Mouse (Mus musculus): ENCODE measurements at regions not wholly inside any gene's neighbourhood (a gene's known extent, or its start where the extent isn't known, plus 50 kb on each side); places are given as distances from the start of the nearest gene placed in this dataset.

DNA sequence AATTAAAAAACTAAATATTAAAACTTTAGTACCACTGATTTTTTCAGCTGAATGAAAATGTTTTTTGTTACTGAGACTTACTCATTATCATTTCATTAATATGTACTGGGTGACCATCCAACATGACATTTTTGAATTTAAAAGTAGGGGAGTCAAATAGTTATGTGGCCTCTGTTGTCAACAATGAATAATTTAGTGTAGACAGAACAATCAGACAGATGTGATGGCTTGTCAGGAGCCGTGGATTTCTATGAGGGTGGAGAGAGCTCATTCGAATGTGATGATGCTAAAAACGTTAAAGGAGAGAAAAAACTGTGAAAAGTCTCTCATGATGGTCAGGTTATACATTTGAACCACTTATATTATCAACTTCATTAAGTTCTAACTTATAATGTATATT lies 346.8 kb downstream of the 1190002N15Rik start:
- TF ChIP-seq CTCF (IDR thresholded peaks at IDR 0.05; ENCODE audit: insufficient read depth, low read length) (no peak), POLR2A (IDR thresholded peaks at IDR 0.05; ENCODE audit: borderline replicate concordance, extremely low read depth, low read depth, low read length) (no peak)
